Mouse (Mus musculus) small intestine, adult 2 months (tissue): ENCODE measurements around the gene Cep250. TPM values are rescaled to one million over a fixed set of nuclear protein-coding genes. Genes with fewer than 3 reads are reported as not detected.
A peak's percentile ranks its signal among the peaks of the same experiment; 100 is the strongest.

Experiments used
- H3K27ac ChIP-seq: fragments of 200-500 bp; 2 replicates; pipeline ENCODE4 v1.5.1; 2012; ENCODE audit warnings: low read depth, low read length, control low read depth, inconsistent platforms; ENCODE audit not compliant: insufficient read depth
- H3K27me3 ChIP-seq: fragments of 200-500 bp; 2 replicates; pipeline ENCODE4 v1.6.1; 2012; ENCODE audit warnings: mild to moderate bottlenecking, moderate library complexity, low read length, inconsistent platforms; ENCODE audit not compliant: control insufficient read depth, insufficient read depth
- H3K36me3 ChIP-seq: fragments of 200-500 bp; 2 replicates; pipeline ENCODE4 v1.6.1; 2012; ENCODE audit warnings: mild to moderate bottlenecking, low read length, control low read depth, inconsistent platforms; ENCODE audit not compliant: control insufficient read depth, insufficient read depth
- H3K4me1 ChIP-seq: fragments of 200-500 bp; 2 replicates; pipeline ENCODE4 v1.6.1; 2012; ENCODE audit warnings: low read length, inconsistent platforms, mixed read lengths; ENCODE audit not compliant: control insufficient read depth, insufficient read depth, insufficient read length
- H3K4me3 ChIP-seq: fragments of 200-500 bp; 2 replicates; pipeline ENCODE4 v1.5.1; 2012; ENCODE audit warnings: low read depth, mild to moderate bottlenecking, control low read depth, inconsistent platforms, low read length, moderate library complexity
- CTCF ChIP-seq: fragments of 200-500 bp; IDR thresholded peaks from 2 replicates; pipeline ENCODE4 v1.5.1; 2012; ENCODE audit warnings: low read depth, mild to moderate bottlenecking, control low read depth, inconsistent platforms, low read length, moderate library complexity, mixed read lengths; ENCODE audit not compliant: insufficient replicate concordance, insufficient read length; ENCODE audit errors: extremely low read depth
- POLR2A ChIP-seq: fragments of 200-500 bp; IDR thresholded peaks from 2 replicates; pipeline ENCODE4 v1.6.1; 2012; ENCODE audit warnings: low read depth, mild to moderate bottlenecking, control low read depth, inconsistent platforms, low read length, moderate library complexity
- WGBS: fragments of 180-500 bp; shearing (Covaris S2); methylation state at CpG from one replicate; pipeline ENCODE4 v1.1.7; 2018; 5-methylcytosine and 5-hydroxymethylcytosine counted together
- polyA plus RNA-seq: library from polyadenylated mRNA; depleted of rRNA; stranded (reverse); fragments of >200 nt; gene quantifications from 2 replicates; pipeline ENCODE4 v1.2.3, GENCODE M21; 2012; rRNA removed

The Cep250 gene
- polyA plus RNA-seq, 1 experiment: 8.7 TPM

DNA sequence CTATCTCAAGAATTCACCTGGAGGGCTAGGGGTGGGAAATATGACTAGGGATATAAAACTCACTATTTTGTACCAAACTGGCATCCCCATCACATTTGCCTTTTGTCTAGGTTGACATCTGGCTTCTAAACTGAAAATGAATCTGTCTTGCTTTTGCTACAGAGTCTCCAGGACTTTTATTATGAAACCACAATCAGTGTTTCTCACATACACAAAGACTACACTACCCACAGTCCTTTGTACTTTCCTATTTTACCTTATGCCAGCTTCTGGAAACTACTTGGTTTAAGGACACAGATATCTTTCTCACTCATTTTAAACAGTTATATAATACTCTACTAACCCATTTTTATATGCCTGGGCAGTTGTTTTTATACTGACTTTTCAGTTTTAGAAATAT lies 69.2 kb downstream of the Cep250 start:
- Histone ChIP-seq H3K27ac (no peak overlapping the region), H3K27me3 (no peaks in the 10 kb centered on the region), H3K4me3 (no peak overlapping the region), H3K4me1 (peaks cover 3% of the 10 kb centered on the region; the same call in 1 of the 2 replicates), H3K36me3 (no peaks in the 10 kb centered on the region)
- TF ChIP-seq POLR2A (no peak), CTCF (no peak)

DNA sequence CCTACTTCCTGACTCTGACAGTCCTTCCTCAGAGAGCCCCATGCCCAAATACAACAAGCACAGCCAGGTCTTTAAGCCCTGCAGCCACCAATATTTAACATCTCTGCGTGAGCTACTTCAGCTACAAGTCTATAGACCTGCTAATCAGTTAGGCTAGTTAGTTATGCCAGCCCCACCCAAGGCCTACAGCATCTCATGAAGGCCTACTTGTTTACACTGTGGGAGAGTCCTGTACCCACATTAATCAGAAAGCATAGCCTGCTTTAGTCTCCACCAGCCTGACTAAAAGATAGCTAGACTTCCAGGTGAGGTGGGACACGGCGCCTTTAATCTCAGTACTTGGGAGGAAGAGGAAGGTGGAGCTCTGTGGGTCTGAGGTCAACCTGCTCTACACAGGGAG lies 83.1 kb downstream of the Cep250 start:
- Histone ChIP-seq H3K27ac (no peak overlapping the region), H3K36me3 (no peaks in the 10 kb centered on the region), H3K4me1 (no peaks in the 10 kb centered on the region), H3K27me3 (no peaks in the 10 kb centered on the region), H3K4me3 (no peak overlapping the region)
- TF ChIP-seq POLR2A: no peak
- TF ChIP-seq CTCF: no peak
- WGBS: 51% methylated on average over 3 of the region's 3 CpGs

DNA sequence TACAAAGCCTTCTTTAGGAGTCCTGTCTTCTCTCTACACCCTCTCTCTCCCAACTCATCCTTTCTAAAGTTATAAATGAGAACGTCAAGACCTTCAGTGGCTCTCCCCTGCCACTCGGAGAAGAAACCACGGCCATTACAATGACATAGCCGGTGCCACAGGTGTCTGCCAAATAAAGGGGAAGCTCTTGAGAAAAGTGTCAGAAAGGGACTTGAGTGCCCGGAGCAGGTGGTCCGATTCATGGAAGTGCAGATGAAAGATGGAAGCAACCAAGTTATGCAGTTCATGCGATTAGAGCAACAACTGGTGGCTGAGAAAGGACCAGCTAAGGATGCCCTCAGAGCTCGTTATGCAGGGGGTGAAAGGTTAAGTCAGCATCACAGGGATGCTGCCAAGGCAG lies 86.6 kb downstream of the Cep250 start:
- Histone ChIP-seq H3K27ac (no peak overlapping the region), H3K4me3 (no peak overlapping the region), H3K36me3 (no peaks in the 10 kb centered on the region), H3K27me3 (no peaks in the 10 kb centered on the region), H3K4me1 (no peaks in the 10 kb centered on the region; the same call in 1 of the 2 replicates)
- 77% methylated on average over 8 of the region's 8 CpGs for WGBS
- TF ChIP-seq POLR2A (no peak), CTCF (no peak)

DNA sequence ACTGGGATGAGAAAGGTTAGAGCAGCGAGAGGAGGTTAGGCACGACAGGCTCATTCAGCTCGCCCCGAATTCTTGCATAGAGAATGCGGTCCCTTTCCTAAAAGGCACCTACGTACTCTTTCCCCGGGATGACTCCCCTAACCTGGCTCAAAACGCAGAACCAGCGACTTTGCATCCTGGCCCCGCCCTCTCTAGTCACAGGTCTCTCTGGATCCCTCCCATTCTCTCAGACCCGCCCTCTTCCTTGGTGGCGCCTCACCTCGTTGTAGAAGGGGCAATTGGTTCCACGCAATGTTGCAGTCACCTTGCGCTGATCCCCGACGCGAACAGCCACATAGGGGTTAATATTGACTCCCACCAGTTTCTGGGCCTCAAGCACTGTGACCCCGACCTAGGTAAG lies 91.7 kb downstream of the Cep250 start:
- TF ChIP-seq POLR2A: no peak
- TF ChIP-seq CTCF: no peak
- no peaks in the 10 kb centered on the region for H3K27me3 ChIP-seq
- H3K4me1 ChIP-seq: peaks cover 6% of the 10 kb centered on the region
- no peak overlapping the region for H3K27ac ChIP-seq
- H3K4me3 ChIP-seq: peak overlapping the region; percentile 7
- H3K36me3 ChIP-seq: no peaks in the 10 kb centered on the region
- 11% methylated on average over 19 of the region's 19 CpGs for WGBS

Other genes starting within 250 kb of the Cep250 start
- gene Edem2, start 227.0 kb upstream of the Cep250 start, polyA plus RNA-seq: 60.3 and 96.4 TPM in 2 replicates
- not detected in 2 replicates for gene Gm17581, start 220.6 kb upstream of the Cep250 start, polyA plus RNA-seq
- 4.8 and 6.8 TPM in 2 replicates for gene Procr, start 205.3 kb upstream of the Cep250 start, polyA plus RNA-seq
- 0.22 and 2.4 TPM in 2 replicates for gene Mmp24, start 181.1 kb upstream of the Cep250 start, polyA plus RNA-seq
- 23.6 and 38.3 TPM in 2 replicates for gene BC029722, start 137.0 kb upstream of the Cep250 start, polyA plus RNA-seq
- 231 and 467 TPM in 2 replicates for gene Eif6, start 129.5 kb upstream of the Cep250 start, polyA plus RNA-seq
- gene Fam83c, start 121.6 kb upstream of the Cep250 start, polyA plus RNA-seq: 0.34 and 0.89 TPM in 2 replicates
- 9.0 and 9.6 TPM in 2 replicates for gene Uqcc1, start 26.1 kb upstream of the Cep250 start, polyA plus RNA-seq
- not detected in 2 replicates for gene Gm15557, start 15.7 kb upstream of the Cep250 start, polyA plus RNA-seq
- gene Gdf5, start 11.1 kb upstream of the Cep250 start, polyA plus RNA-seq: not detected in 2 replicates
- 0.38 and 0.87 TPM in 2 replicates for gene 6430550D23Rik, start 51.5 kb downstream of the Cep250 start, polyA plus RNA-seq
- 221 and 444 TPM in 2 replicates for gene Ergic3, start 51.6 kb downstream of the Cep250 start, polyA plus RNA-seq
- gene Fer1l4, start 96.5 kb downstream of the Cep250 start, polyA plus RNA-seq: 0.14 and 11.5 TPM in 2 replicates
- 0.30 and 0.49 TPM in 2 replicates for gene Spag4, start 108.7 kb downstream of the Cep250 start, polyA plus RNA-seq
- 18.6 and 51.2 TPM in 2 replicates for gene Cpne1, start 155.5 kb downstream of the Cep250 start, polyA plus RNA-seq
- 3.6 and 10.6 TPM in 2 replicates for gene Rbm12, start 155.5 kb downstream of the Cep250 start, polyA plus RNA-seq
- 0.42 and 0.74 TPM in 2 replicates for gene Gm28036, start 170.6 kb downstream of the Cep250 start, polyA plus RNA-seq
- 162 and 200 TPM in 2 replicates for gene Romo1, start 187.6 kb downstream of the Cep250 start, polyA plus RNA-seq
- gene Nfs1, start 187.7 kb downstream of the Cep250 start, polyA plus RNA-seq: 32.2 and 40.3 TPM in 2 replicates
- gene Rbm39, start 223.8 kb downstream of the Cep250 start, polyA plus RNA-seq: 35.4 and 49.5 TPM in 2 replicates
- 3.0 and 7.1 TPM in 2 replicates for gene Phf20, start 240.0 kb downstream of the Cep250 start, polyA plus RNA-seq